Mouse (Mus musculus) lung, postnatal 10 days (tissue): Measurements from ENCODE around the gene Olfr522.

Source experiments
- DNase-seq: peaks from one replicate; pipeline ENCODE4 v3.0.0; 2021

Olfr522 gene

GRCm38 (mm10) chr7:140164664-140165063 lies at the start of gene Olfr522:
Gene Olfr522 (minus strand): TSS chr7:140164764.
- DNase-seq, result no peak

GRCm38 (mm10) chr7:140213841-140214240 lies 49.3 kb upstream of the Olfr522 start:
- DNase-seq, result no peak

GRCm38 (mm10) chr7:140208677-140209076 lies 44.1 kb upstream of the Olfr522 start:
- DNase-seq, result no peak

- no peak for DNase-seq
Observed at GRCm38 (mm10) chr7:140208153-140208552, 43.6 kb upstream of the Olfr522 start.

- no peak for DNase-seq
Observed at GRCm38 (mm10) chr7:140206904-140207303, 42.3 kb upstream of the Olfr522 start.

GRCm38 (mm10) chr7:140205864-140206263 lies 41.3 kb upstream of the Olfr522 start, which contains the start of gene Olfr524:
Gene Olfr524 (minus strand): TSS chr7:140205964.
- DNase-seq, result no peak

GRCm38 (mm10) chr7:140201090-140201489 lies 36.5 kb upstream of the Olfr522 start:
- no peak for DNase-seq

GRCm38 (mm10) chr7:140196002-140196401 lies 31.4 kb upstream of the Olfr522 start:
- DNase-seq, result no peak

GRCm38 (mm10) chr7:140194031-140194430 lies 29.5 kb upstream of the Olfr522 start:
- no peak for DNase-seq

GRCm38 (mm10) chr7:140192851-140193250 lies 28.3 kb upstream of the Olfr522 start:
- no peak for DNase-seq

GRCm38 (mm10) chr7:140192445-140192844 lies 27.9 kb upstream of the Olfr522 start:
- no peak for DNase-seq

- no peak for DNase-seq
Observed at GRCm38 (mm10) chr7:140190435-140190834, 25.9 kb upstream of the Olfr522 start.

- DNase-seq, result no peak
Observed at GRCm38 (mm10) chr7:140188391-140189328, 24.1 kb upstream of the Olfr522 start.

- no peak for DNase-seq
Observed at GRCm38 (mm10) chr7:140187721-140188390, 23.3 kb upstream of the Olfr522 start.

- no peak for DNase-seq
Observed at GRCm38 (mm10) chr7:140186646-140187620, 22.4 kb upstream of the Olfr522 start.

GRCm38 (mm10) chr7:140184206-140184605 lies 19.6 kb upstream of the Olfr522 start:
- no peak for DNase-seq

GRCm38 (mm10) chr7:140180692-140181091 lies 16.1 kb upstream of the Olfr522 start:
- no peak for DNase-seq

- no peak for DNase-seq
Observed at GRCm38 (mm10) chr7:140179176-140179575, 14.6 kb upstream of the Olfr522 start.

- no peak for DNase-seq
Observed at GRCm38 (mm10) chr7:140172936-140173335, 8.4 kb upstream of the Olfr522 start, which contains the start of gene Olfr523. Gene Olfr523 (plus strand): TSS chr7:140173217.

- DNase-seq, result no peak
Observed at GRCm38 (mm10) chr7:140170863-140171262, 6.3 kb upstream of the Olfr522 start.

- no peak for DNase-seq
Observed at GRCm38 (mm10) chr7:140169386-140169785, 4.8 kb upstream of the Olfr522 start.

- no peak for DNase-seq
Observed at GRCm38 (mm10) chr7:140167950-140168349, 3.4 kb upstream of the Olfr522 start.

- no peak for DNase-seq
Observed at GRCm38 (mm10) chr7:140160363-140160762, 4.2 kb downstream of the Olfr522 start.
